Mouse (Mus musculus) heart, embryonic 16.5 days (tissue): ENCODE data around the gene Gm47995. TPM values are rescaled to one million over a fixed set of nuclear protein-coding genes. Genes with fewer than 3 reads are reported as not detected.
"Not testable (repeated sequence)": the region's sequence is repeated elsewhere in the genome, so short reads cannot be mapped to it uniquely, and the experiment has no call there.

Experiments used
- ATAC-seq: fragments of 200-750 bp; cut with Nextera tagmentation; replicated peaks from 2 replicates; pipeline ENCODE4 v1.8.0; 2017; ENCODE audit warnings: moderate number of reproducible peaks; ENCODE audit not compliant: insufficient read depth, low FRiP score; ENCODE audit errors: extremely low read depth
- H3K27ac ChIP-seq: fragments of 300-500 bp; sonication (generic); 2 replicates; pipeline ENCODE4 v1.5.1; 2014; ENCODE audit warnings: mild to moderate bottlenecking, low read length, control low read depth, moderate library complexity
- H3K27me3 ChIP-seq: fragments of 300-500 bp; sonication (generic); 2 replicates; pipeline ENCODE4 v1.6.1; 2014; ENCODE audit warnings: low read length, mixed read lengths; ENCODE audit not compliant: control insufficient read depth, insufficient read depth
- H3K36me3 ChIP-seq: fragments of 300-500 bp; sonication (generic); 2 replicates; pipeline ENCODE4 v1.6.1; 2014; ENCODE audit not compliant: control insufficient read depth, insufficient read depth
- H3K4me1 ChIP-seq: fragments of 300-500 bp; sonication (generic); 2 replicates; pipeline ENCODE4 v1.6.1; 2014; ENCODE audit warnings: low read length, mixed read lengths; ENCODE audit not compliant: control insufficient read depth, insufficient read depth
- H3K4me2 ChIP-seq: fragments of 300-500 bp; sonication (generic); 2 replicates; pipeline ENCODE4 v1.6.1; 2014; ENCODE audit warnings: low read depth, mild to moderate bottlenecking, control low read depth, low read length
- H3K4me3 ChIP-seq: fragments of 300-500 bp; sonication (generic); 2 replicates; pipeline ENCODE4 v1.5.1; 2014; ENCODE audit warnings: mild to moderate bottlenecking, control low read depth, low read length
- H3K9ac ChIP-seq: fragments of 300-500 bp; sonication (generic); 2 replicates; pipeline ENCODE4 v1.6.1; 2014; ENCODE audit warnings: low read length, control low read depth
- H3K9me3 ChIP-seq: fragments of 300-500 bp; sonication (generic); replicated peaks from 2 replicates; pipeline ENCODE4 v1.6.1; 2016; ENCODE audit warnings: low read length; ENCODE audit not compliant: control insufficient read depth
- WGBS: fragments of 180-500 bp; shearing (Covaris S2); extraction: QIAGEN DNeasy Blood & Tissue Kit; methylation state at CpG from one replicate; pipeline ENCODE4 v1.1.7; 2014; 5-methylcytosine and 5-hydroxymethylcytosine counted together
- polyA plus RNA-seq: library from polyadenylated mRNA; unstranded; fragments of >200 nt; fragmentation: Nextera tagmentation; extraction: Ambion mirVana; gene quantifications from 2 replicates; pipeline ENCODE4 v1.2.1, GENCODE M21; 2015

The Gm47995 gene
- polyA plus RNA-seq, 1 experiment from 2014 or later: not detected

DNA sequence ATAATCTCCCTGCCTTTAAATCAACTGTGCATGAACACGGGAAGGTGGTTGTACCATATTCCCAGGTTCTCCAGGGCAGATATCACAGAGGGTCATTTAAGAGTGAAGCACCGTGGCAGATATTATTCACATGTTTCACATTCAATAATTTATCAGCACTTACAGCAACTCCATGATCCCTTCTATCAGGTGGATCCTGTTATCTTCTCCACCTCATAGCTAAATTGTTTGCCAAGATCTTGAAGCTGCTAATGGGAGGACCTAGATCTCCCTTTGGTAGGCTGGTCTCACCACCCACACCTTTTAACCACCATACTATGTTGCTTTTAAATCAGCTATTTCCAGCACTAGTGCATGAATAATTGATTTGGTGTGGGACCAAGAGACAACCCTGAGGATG, 18.1 kb upstream of the Gm47995 start:
- H3K4me1 ChIP-seq: 0 out of 2 replicates have a peak, but pooled peaks cover 3% of the 10 kb centered on the region
- no peak for ATAC-seq
- WGBS: 78% methylated on average over 2 of the region's 2 CpGs
- no peaks in the 10 kb centered on the region for H3K9me3 ChIP-seq
- H3K4me2 ChIP-seq: no peak overlapping the region
- H3K36me3 ChIP-seq: no peaks in the 10 kb centered on the region
- H3K9ac ChIP-seq: no peak overlapping the region
- H3K27me3 ChIP-seq: no peaks in the 10 kb centered on the region
- no peak overlapping the region for H3K27ac ChIP-seq
- H3K4me3 ChIP-seq: no peak overlapping the region

DNA sequence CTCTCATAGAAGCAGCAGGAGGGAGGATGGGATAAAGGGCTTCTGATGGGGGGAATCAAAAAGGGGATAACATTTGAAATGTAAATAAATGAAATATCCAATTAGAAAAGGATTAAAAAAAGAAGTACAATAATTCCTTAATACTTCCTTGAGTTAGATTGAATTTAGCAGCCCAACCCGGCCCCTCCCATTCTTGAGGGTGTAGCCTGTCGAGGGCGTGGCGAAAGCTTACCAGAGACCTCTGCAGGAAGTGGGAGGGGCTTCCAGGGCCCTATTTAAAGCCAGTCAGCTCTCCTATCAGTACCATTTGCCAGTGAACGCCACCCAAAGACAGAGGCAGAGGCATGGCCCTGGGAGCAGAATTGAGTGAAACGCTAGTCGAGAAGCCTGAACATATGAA, 16.0 kb upstream of the Gm47995 start, which contains the start of gene Gm47985:
Gene Gm47985, plus strand, starts transcription at position 272 of the 400 bp plus-strand sequence.
- not testable (repeated sequence) for H3K27ac ChIP-seq, H3K9me3 ChIP-seq, H3K9ac ChIP-seq, H3K4me2 ChIP-seq, H3K27me3 ChIP-seq, H3K4me3 ChIP-seq, ATAC-seq, H3K4me1 ChIP-seq, H3K36me3 ChIP-seq
- WGBS: no CpG with 5 or more reads among the region's 7 CpGs

GRCm38 (mm10) chr1:151186186-151186585, 12.1 kb upstream of the Gm47995 start:
- not testable (repeated sequence) for H3K9ac ChIP-seq, H3K4me1 ChIP-seq, H3K4me2 ChIP-seq, H3K27me3 ChIP-seq, H3K36me3 ChIP-seq, ATAC-seq, H3K4me3 ChIP-seq, H3K27ac ChIP-seq, H3K9me3 ChIP-seq
- WGBS: 66% methylated on average over 3 of the region's 3 CpGs

GRCm38 (mm10) chr1:151186879-151187424, 11.3 kb upstream of the Gm47995 start:
- not testable (repeated sequence) for H3K9ac ChIP-seq, H3K4me3 ChIP-seq, H3K36me3 ChIP-seq, H3K27me3 ChIP-seq, H3K9me3 ChIP-seq, ATAC-seq, H3K4me1 ChIP-seq, H3K4me2 ChIP-seq, H3K27ac ChIP-seq
- WGBS: 54% methylated on average over 4 of the region's 4 CpGs

GRCm38 (mm10) chr1:151188469-151188868, 9.8 kb upstream of the Gm47995 start:
- Histone ChIP-seq H3K27me3 (no peaks in the 10 kb centered on the region), H3K9ac (no peak overlapping the region), H3K27ac (no peak overlapping the region), H3K4me2 (no peak overlapping the region), H3K4me3 (no peak overlapping the region), H3K36me3 (no peaks in the 10 kb centered on the region), H3K4me1 (no peaks in the 10 kb centered on the region), H3K9me3 (no peaks in the 10 kb centered on the region)
- 77% methylated on average over 4 of the region's 4 CpGs for whole genome bisulfite sequencing
- ATAC-seq: no peak

GRCm38 (mm10) chr1:151192075-151192474, 6.2 kb upstream of the Gm47995 start, which contains the start of gene Gm8947:
Gene Gm8947, plus strand, starts transcription at chr1:151192376.
- not testable (repeated sequence) for H3K27me3 ChIP-seq, ATAC-seq, H3K27ac ChIP-seq, H3K9me3 ChIP-seq, H3K4me3 ChIP-seq, H3K4me1 ChIP-seq, H3K36me3 ChIP-seq, H3K4me2 ChIP-seq, H3K9ac ChIP-seq
- no CpG with 5 or more reads among the region's 7 CpGs for WGBS

DNA sequence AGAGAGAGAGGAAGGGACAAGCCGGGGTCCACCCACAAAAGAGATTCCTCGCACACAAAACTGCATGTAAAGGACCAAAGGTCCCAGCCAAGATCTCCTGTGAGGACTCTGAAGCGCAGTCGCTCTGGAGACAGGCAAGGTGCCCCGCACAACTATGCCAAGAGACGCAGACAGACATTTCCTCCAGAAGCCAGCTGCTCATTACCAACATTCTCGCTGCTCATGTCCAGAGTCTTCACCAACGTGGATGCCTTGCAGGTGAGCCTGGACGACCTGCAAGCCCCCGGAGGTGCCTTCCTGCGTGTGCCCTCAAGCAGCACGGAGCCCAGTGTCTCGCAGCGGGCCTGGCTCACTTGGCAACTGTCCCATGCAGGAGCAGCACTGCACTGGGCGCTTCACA, 5.5 kb upstream of the Gm47995 start:
- not testable (repeated sequence) for H3K9me3 ChIP-seq, ATAC-seq, H3K9ac ChIP-seq, H3K27me3 ChIP-seq, H3K4me2 ChIP-seq, H3K36me3 ChIP-seq, H3K27ac ChIP-seq, H3K4me1 ChIP-seq, H3K4me3 ChIP-seq
- WGBS: 85% methylated on average over 14 of the region's 15 CpGs

DNA sequence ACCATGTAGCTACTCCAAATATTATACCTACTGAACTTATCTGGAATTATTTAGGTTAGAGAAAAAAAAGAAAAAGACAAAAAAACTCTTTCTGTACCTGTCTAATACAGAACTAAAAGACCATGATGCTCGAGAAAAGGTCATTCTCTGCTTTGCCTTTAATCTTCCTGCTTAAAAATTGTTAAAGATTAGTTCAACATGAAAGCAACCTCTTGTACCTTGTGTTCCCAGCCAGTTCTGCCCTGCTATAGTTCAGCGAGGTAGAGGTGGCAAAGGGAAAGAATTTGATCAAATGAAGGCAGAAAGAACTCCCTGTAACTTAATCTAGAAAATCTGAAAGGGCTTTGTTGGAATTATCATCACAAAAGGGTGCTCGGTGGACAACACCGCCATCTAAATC, 2.3 kb upstream of the Gm47995 start:
- not testable (repeated sequence) for H3K9me3 ChIP-seq, H3K36me3 ChIP-seq, H3K9ac ChIP-seq, H3K4me2 ChIP-seq, H3K4me1 ChIP-seq, ATAC-seq, H3K27me3 ChIP-seq, H3K27ac ChIP-seq, H3K4me3 ChIP-seq
- 75% methylated on average over 4 of the region's 4 CpGs for WGBS

DNA sequence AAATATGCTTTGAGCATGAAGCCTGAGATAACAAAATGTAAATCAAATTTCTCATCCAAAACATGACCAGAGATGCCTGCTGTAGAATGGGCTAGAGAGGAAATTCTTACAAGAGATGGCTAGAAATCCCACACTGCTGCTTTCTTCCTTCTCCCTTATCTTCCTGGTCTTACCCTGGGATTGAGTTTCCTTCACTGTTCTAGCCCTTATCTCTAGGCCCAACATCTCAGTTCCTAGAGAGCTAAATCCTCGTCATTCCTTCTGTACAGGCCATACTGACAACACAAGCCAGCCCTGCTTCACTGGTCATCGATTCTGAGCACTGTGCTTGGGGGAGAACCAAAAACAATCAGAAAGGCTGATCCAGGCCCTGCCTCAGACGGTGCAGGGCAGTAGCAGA, 1.6 kb upstream of the Gm47995 start:
- not testable (repeated sequence) for H3K36me3 ChIP-seq, H3K4me2 ChIP-seq, ATAC-seq, H3K27me3 ChIP-seq, H3K4me1 ChIP-seq, H3K4me3 ChIP-seq, H3K9me3 ChIP-seq, H3K9ac ChIP-seq, H3K27ac ChIP-seq
- 58% methylated on average over 3 of the region's 3 CpGs for WGBS
